Mouse (Mus musculus) cortical plate, adult 2 months (tissue): ENCODE results near the gene Macrod2. TPM values are rescaled to one million over a fixed set of nuclear protein-coding genes. Genes with fewer than 3 reads are reported as not detected.

ENCODE experiments used
- H3K27ac ChIP-seq: fragments of 200-500 bp; 2 replicates; pipeline ENCODE4 v1.5.1; 2012; ENCODE audit warnings: low read length, control low read depth, inconsistent platforms; ENCODE audit not compliant: insufficient read depth
- H3K4me1 ChIP-seq: fragments of 200-500 bp; 2 replicates; pipeline ENCODE4 v1.6.1; 2011; ENCODE audit warnings: low read length; ENCODE audit not compliant: control insufficient read depth, insufficient read depth
- H3K4me3 ChIP-seq: fragments of 200-500 bp; 2 replicates; pipeline ENCODE4 v1.5.1; 2011; ENCODE audit warnings: mild to moderate bottlenecking, low read length, control low read depth; ENCODE audit not compliant: insufficient read depth
- CTCF ChIP-seq: fragments of 200-500 bp; IDR thresholded peaks from 2 replicates; pipeline ENCODE4 v1.5.1; 2011; ENCODE audit warnings: mild to moderate bottlenecking, control low read depth, low read length; ENCODE audit not compliant: insufficient read depth; ENCODE audit errors: extremely low read depth
- POLR2A ChIP-seq: fragments of 200-500 bp; IDR thresholded peaks from 2 replicates; pipeline ENCODE4 v1.6.1; 2011; ENCODE audit warnings: mild to moderate bottlenecking, low read length, control low read depth; ENCODE audit not compliant: insufficient read depth; ENCODE audit errors: extremely low read depth
- polyA plus RNA-seq: library from polyadenylated mRNA; depleted of rRNA; stranded (reverse); fragments of >200 nt; gene quantifications from 2 replicates; pipeline ENCODE4 v1.2.3, GENCODE M21; 2012

Gene Macrod2
- polyA plus RNA-seq, 1 experiment, result 20.3 TPM

DNA sequence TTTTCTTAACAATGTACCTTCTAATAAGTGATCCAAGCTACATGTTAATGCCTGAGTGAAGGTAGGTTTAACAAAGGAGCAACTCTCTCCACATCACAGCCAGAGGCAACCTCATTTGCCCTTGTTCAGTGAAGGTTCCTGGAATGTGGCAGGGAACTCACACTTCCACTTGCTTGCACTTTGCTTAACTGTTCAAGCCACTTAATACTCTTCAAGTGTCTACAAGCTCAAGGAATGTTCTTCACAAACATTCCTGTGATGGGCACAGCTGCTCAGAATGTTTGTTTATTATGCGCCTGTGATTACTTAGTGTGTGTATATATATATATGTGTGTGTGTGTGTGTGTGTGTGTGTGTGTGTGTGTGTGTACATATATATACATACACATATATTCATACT, 1721.5 kb downstream of the Macrod2 start:
- Histone ChIP-seq H3K27ac (no peak overlapping the region), H3K4me1 (no peaks in the 10 kb centered on the region), H3K4me3 (no peak overlapping the region)
- TF ChIP-seq CTCF (no peak), POLR2A (no peak)

DNA sequence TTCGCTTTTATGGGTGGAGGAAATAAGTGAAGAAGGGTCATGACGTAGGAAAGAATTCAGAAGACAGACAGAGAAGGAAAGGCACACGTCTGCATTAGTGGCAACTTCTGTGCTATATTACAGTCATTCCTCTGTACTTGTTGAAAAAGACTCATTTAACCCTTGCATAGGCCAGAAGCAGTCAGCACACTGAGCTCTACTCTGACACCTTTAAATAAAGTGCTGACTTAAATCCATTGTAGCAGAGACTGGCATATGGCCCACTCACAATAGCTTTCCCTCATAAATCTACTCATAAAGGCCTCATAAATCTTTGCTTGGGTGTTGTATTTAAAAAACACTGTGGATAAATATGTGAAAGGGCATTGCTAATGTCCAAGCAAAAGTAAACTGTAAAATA, 1733.0 kb downstream of the Macrod2 start:
- Histone ChIP-seq H3K4me1 (no peaks in the 10 kb centered on the region), H3K4me3 (no peak overlapping the region), H3K27ac (no peak overlapping the region)
- TF ChIP-seq POLR2A (no peak), CTCF (no peak)

GRCm38 (mm10) chr2:142129166-142129565, 1734.1 kb downstream of the Macrod2 start:
- TF ChIP-seq CTCF (no peak), POLR2A (no peak)
- H3K4me1 ChIP-seq, result no peaks in the 10 kb centered on the region
- no peak overlapping the region for H3K4me3 ChIP-seq
- no peak overlapping the region for H3K27ac ChIP-seq

GRCm38 (mm10) chr2:142149310-142149709, 1754.2 kb downstream of the Macrod2 start:
- no peak for TF ChIP-seq CTCF
- no peak for TF ChIP-seq POLR2A
- Histone ChIP-seq H3K4me3 (no peak overlapping the region), H3K27ac (no peak overlapping the region), H3K4me1 (no peaks in the 10 kb centered on the region)

GRCm38 (mm10) chr2:142163506-142164275, 1768.6 kb downstream of the Macrod2 start:
- Histone ChIP-seq H3K4me1 (no peaks in the 10 kb centered on the region), H3K4me3 (no peak overlapping the region), H3K27ac (no peak overlapping the region)
- TF ChIP-seq CTCF (no peak), POLR2A (no peak)

GRCm38 (mm10) chr2:142169649-142170048, 1774.5 kb downstream of the Macrod2 start:
- Histone ChIP-seq H3K4me1 (no peaks in the 10 kb centered on the region), H3K4me3 (no peak overlapping the region), H3K27ac (no peak overlapping the region)
- TF ChIP-seq POLR2A (no peak), CTCF (no peak)

DNA sequence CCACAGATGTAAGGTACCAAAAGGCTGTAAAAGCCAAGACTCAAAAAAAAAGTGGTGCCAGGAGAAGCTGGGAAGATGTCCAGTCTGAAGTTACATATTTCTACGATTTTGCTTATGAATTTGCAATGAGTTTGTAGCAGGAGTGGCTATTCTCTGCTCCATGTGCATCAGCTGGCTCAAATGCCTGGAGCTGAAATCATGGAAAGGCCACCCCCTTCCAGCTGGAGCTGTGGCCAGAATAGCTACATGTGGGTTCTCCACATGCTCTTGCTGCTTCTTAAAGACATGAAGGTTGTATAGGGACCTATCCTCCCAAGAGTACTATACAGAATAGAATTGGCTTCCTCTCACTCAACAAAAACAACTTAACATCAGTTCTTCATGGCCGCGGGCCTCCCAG, 1777.6 kb downstream of the Macrod2 start:
- no peak overlapping the region for H3K4me3 ChIP-seq
- H3K27ac ChIP-seq, result no peak overlapping the region

GRCm38 (mm10) chr2:142174039-142174438, 1778.9 kb downstream of the Macrod2 start:
- TF ChIP-seq POLR2A (no peak), CTCF (no peak)
- Histone ChIP-seq H3K4me1 (no peaks in the 10 kb centered on the region), H3K27ac (no peak overlapping the region), H3K4me3 (no peak overlapping the region)

More for the DNA sequence above, 1777.6 kb downstream of the Macrod2 start:
- H3K4me1 ChIP-seq, result no peaks in the 10 kb centered on the region
- TF ChIP-seq CTCF (no peak), POLR2A (no peak)

DNA sequence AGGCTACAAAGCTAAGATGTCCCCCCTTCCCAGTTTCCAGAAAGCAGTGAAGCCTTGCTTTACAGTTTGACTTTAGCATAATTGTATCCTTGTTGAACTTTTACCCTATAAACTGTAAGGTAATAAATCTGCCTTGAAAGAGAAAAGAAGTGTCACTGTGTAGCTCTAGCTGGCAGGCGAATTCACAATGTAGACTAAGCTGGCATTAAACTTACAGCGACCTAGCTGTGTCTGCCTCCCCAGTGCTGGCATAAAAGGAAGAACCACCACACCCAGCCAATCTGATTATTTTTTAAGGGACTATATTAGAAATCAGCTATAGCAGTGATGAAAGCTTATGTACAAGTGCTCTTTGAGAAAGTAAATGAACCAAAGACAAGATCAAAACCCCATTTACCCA, 1791.8 kb downstream of the Macrod2 start:
- Histone ChIP-seq H3K27ac (no peak overlapping the region), H3K4me3 (no peak overlapping the region), H3K4me1 (no peaks in the 10 kb centered on the region)
- TF ChIP-seq POLR2A (no peak), CTCF (no peak)

GRCm38 (mm10) chr2:142187428-142187827, 1792.3 kb downstream of the Macrod2 start:
- TF ChIP-seq POLR2A (no peak), CTCF (no peak)
- no peak overlapping the region for H3K27ac ChIP-seq
- H3K4me1 ChIP-seq, result no peaks in the 10 kb centered on the region
- H3K4me3 ChIP-seq, result no peak overlapping the region

DNA sequence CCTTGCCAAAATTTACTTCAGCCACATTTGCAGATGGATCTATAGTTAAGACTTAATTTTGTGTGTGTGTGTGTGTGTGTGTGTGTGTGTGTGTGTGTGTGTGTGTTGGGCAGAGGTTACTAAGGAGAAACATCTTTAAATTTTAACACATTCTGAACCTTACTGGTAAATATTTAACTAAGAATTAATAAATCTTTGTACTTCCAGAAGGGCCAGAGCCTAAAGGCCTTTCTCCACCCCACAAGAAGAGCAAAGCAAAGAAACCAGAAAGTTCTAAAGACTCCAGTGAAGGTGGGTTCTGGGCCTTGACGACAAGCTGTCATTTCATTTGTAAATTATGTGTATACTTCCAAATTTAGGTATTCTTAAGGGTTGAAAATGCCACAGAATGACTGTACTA, 1822.3 kb downstream of the Macrod2 start:
- H3K4me3 ChIP-seq, result no peak overlapping the region
- H3K27ac ChIP-seq, result no peak overlapping the region
- TF ChIP-seq CTCF (no peak), POLR2A (no peak)
- no peaks in the 10 kb centered on the region for H3K4me1 ChIP-seq
